Mouse (Mus musculus): ENCODE data around the gene Lrrc10b.

DNA sequence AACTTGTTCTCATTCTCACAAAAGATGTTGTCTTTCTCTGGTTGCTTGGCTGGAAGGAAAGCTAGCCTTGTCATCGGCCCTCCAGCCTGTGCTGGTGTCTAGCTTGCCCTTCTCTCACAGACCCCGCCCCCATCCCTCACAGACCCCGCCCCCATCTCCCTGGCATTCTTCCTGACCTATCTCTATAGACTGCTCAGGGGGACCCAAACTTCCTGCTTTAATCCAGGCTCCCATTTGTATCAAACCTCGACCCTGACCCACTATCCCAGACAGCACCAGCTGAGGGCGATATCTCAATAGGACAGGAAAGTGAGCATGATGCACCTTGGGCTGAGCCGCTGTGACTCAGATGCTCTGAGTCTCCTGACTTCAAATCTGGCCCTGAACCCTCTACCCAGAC is 16.5 kb upstream of the Lrrc10b start:
- TF ChIP-seq CTCF (IDR thresholded peaks at IDR 0.05) (no peak), EP300 (IDR thresholded peaks at IDR 0.05) (no peak)

All from lung, postnatal 0 days (tissue).